Mouse (Mus musculus) cerebellum, adult 2 months (tissue): ENCODE data around the gene Svep1. TPM values are rescaled to one million over a fixed set of nuclear protein-coding genes. Genes with fewer than 3 reads are reported as not detected.

Experiments
- DNase-seq, 2 experiments: peaks; one replicate each; pipeline ENCODE4 v3.0.0; 2021
- H3K27ac ChIP-seq: fragments of 200-500 bp; 2 replicates; pipeline ENCODE4 v1.5.1; 2012; ENCODE audit warnings: low read length, control low read depth, inconsistent platforms; ENCODE audit not compliant: insufficient read depth
- H3K27me3 ChIP-seq: fragments of 200-500 bp; 2 replicates; pipeline ENCODE4 v1.6.1; 2012; ENCODE audit warnings: inconsistent platforms, mild to moderate bottlenecking, low read length, moderate library complexity; ENCODE audit not compliant: control insufficient read depth, insufficient read depth
- H3K4me1 ChIP-seq: fragments of 200-500 bp; 2 replicates; pipeline ENCODE4 v1.6.1; 2011; ENCODE audit warnings: low read length; ENCODE audit not compliant: control insufficient read depth, insufficient read depth
- H3K4me3 ChIP-seq: fragments of 200-500 bp; replicated peaks from 2 replicates; pipeline ENCODE3; 2011; ENCODE audit warnings: mild to moderate bottlenecking, low read depth, low read length, control low read depth; ENCODE audit not compliant: insufficient read depth
- CTCF ChIP-seq: fragments of 200-500 bp; IDR thresholded peaks from 2 replicates; pipeline ENCODE4 v1.5.1; 2011; ENCODE audit warnings: low read depth, mild to moderate bottlenecking, control low read depth, low read length, moderate library complexity, borderline replicate concordance; ENCODE audit not compliant: insufficient read depth
- POLR2A ChIP-seq: fragments of 200-500 bp; IDR thresholded peaks from 2 replicates; pipeline ENCODE4 v1.6.1; 2011; ENCODE audit warnings: low read length, control low read depth, borderline replicate concordance; ENCODE audit not compliant: insufficient read depth
- WGBS: fragments of 180-500 bp; shearing (Covaris S2); methylation state at CpG from one replicate; pipeline ENCODE4 v1.1.7; 2018; 5-methylcytosine and 5-hydroxymethylcytosine counted together
- polyA plus RNA-seq: library from polyadenylated mRNA; depleted of rRNA; stranded (reverse); fragments of >200 nt; gene quantifications from 2 replicates; pipeline ENCODE4 v1.2.3, GENCODE M21; 2012

Gene Svep1
- polyA plus RNA-seq, 1 experiment, result 10.1 TPM

- H3K4me3 ChIP-seq, result no peak overlapping the region
- TF ChIP-seq POLR2A (no peak), CTCF (no peak)
- H3K27ac ChIP-seq, result no peak overlapping the region
- no peaks in the 10 kb centered on the region for H3K27me3 ChIP-seq
- WGBS, result 82% methylated on average over 8 of the region's 8 CpGs
- no peaks in the 10 kb centered on the region for H3K4me1 ChIP-seq
- no peak for DNase-seq
Measured at GRCm38 (mm10) chr4:58139764-58140556, 66.7 kb downstream of the Svep1 start.

- 59% methylated on average over 6 of the region's 6 CpGs for WGBS
- DNase-seq, result no peak
- H3K4me3 ChIP-seq, result no peak overlapping the region
Measured at GRCm38 (mm10) chr4:58139241-58139640, 67.4 kb downstream of the Svep1 start.

GRCm38 (mm10) chr4:58133610-58134309 lies 72.9 kb downstream of the Svep1 start:
- no peaks in the 10 kb centered on the region for H3K4me1 ChIP-seq
- no peak overlapping the region for H3K4me3 ChIP-seq
- 55% methylated on average over 1 of the region's 1 CpGs for WGBS
- H3K27ac ChIP-seq, result no peak overlapping the region
- no peaks in the 10 kb centered on the region for H3K27me3 ChIP-seq
- DNase-seq, result no peak
- no peak for TF ChIP-seq POLR2A
- TF ChIP-seq CTCF, result no peak

More at GRCm38 (mm10) chr4:58139241-58139640, 67.4 kb downstream of the Svep1 start:
- TF ChIP-seq POLR2A, result no peak
- no peak for TF ChIP-seq CTCF
- Histone ChIP-seq H3K27ac (no peak overlapping the region), H3K4me1 (no peaks in the 10 kb centered on the region), H3K27me3 (no peaks in the 10 kb centered on the region)

GRCm38 (mm10) chr4:58129844-58130243 lies 76.8 kb downstream of the Svep1 start:
- TF ChIP-seq CTCF, result no peak
- TF ChIP-seq POLR2A, result no peak
- H3K4me1 ChIP-seq, result no peaks in the 10 kb centered on the region
- 86% methylated on average over 4 of the region's 4 CpGs for WGBS
- H3K27ac ChIP-seq, result no peak overlapping the region
- no peak for DNase-seq
- no peak overlapping the region for H3K4me3 ChIP-seq
- no peaks in the 10 kb centered on the region for H3K27me3 ChIP-seq

- no peak for DNase-seq
- Histone ChIP-seq H3K27me3 (no peaks in the 10 kb centered on the region), H3K4me1 (no peaks in the 10 kb centered on the region), H3K27ac (no peak overlapping the region), H3K4me3 (no peak overlapping the region)
- 94% methylated on average over 5 of the region's 5 CpGs for WGBS
- TF ChIP-seq CTCF (no peak), POLR2A (no peak)
Measured at GRCm38 (mm10) chr4:58127024-58127423, 79.6 kb downstream of the Svep1 start.

GRCm38 (mm10) chr4:58115452-58115851 lies 91.2 kb downstream of the Svep1 start:
- TF ChIP-seq CTCF, result no peak
- TF ChIP-seq POLR2A, result no peak
- DNase-seq, result no peak
- Histone ChIP-seq H3K4me1 (no peaks in the 10 kb centered on the region), H3K4me3 (no peak overlapping the region), H3K27ac (no peak overlapping the region), H3K27me3 (no peaks in the 10 kb centered on the region)
- 53% methylated on average over 8 of the region's 8 CpGs for WGBS

- DNase-seq, result no peak
Measured at GRCm38 (mm10) chr4:58111008-58111407, 95.7 kb downstream of the Svep1 start.

GRCm38 (mm10) chr4:58109793-58110192 lies 96.9 kb downstream of the Svep1 start:
- 81% methylated on average over 6 of the region's 6 CpGs for WGBS
- Histone ChIP-seq H3K27ac (no peak overlapping the region), H3K4me3 (no peak overlapping the region), H3K27me3 (no peaks in the 10 kb centered on the region), H3K4me1 (no peaks in the 10 kb centered on the region)
- no peak for DNase-seq
- no peak for TF ChIP-seq POLR2A
- TF ChIP-seq CTCF, result no peak

More at GRCm38 (mm10) chr4:58111008-58111407, 95.7 kb downstream of the Svep1 start:
- 91% methylated on average over 10 of the region's 10 CpGs for WGBS
- no peaks in the 10 kb centered on the region for H3K27me3 ChIP-seq
- H3K4me1 ChIP-seq, result no peaks in the 10 kb centered on the region
- TF ChIP-seq POLR2A (no peak), CTCF (no peak)
- no peak overlapping the region for H3K4me3 ChIP-seq
- H3K27ac ChIP-seq, result no peak overlapping the region
